In genomic region chr6:56425846-56426245, GRCm38 (mm10) we compare ENCODE assay signal across 13 mouse cellular contexts.
"Had no signal": no experiment of that assay in that cellular context is flagged by ENCODE, and none has a peak within 500 bp of the region (broad histone marks: within the 10 kb centered on the region; RNA-seq: fewer than 3 reads in every experiment).

No protein-coding gene starts in this region.

- H3K36me3 ChIP-seq: kidney, embryonic 15.5 days; limb, embryonic 15.5 days; liver, embryonic 12.5 days; midbrain, embryonic 15.5 days; neural tube, embryonic 12.5 days had no signal

- H3K9me3 ChIP-seq: kidney, embryonic 15.5 days; limb, embryonic 15.5 days; liver, embryonic 12.5 days; midbrain, embryonic 15.5 days; neural tube, embryonic 12.5 days had no signal

- H3K4me1 ChIP-seq: kidney, embryonic 15.5 days; limb, embryonic 15.5 days; liver, embryonic 12.5 days; megakaryocyte, embryonic 14.5 days; midbrain, embryonic 15.5 days; neural tube, embryonic 12.5 days had no signal

- H3K27me3 ChIP-seq: kidney, embryonic 15.5 days; limb, embryonic 15.5 days; liver, embryonic 12.5 days; megakaryocyte, embryonic 14.5 days; midbrain, embryonic 15.5 days; neural tube, embryonic 12.5 days had no signal

- H3K4me3 ChIP-seq: kidney, embryonic 15.5 days; left cerebral cortex, adult 2 months; limb, embryonic 15.5 days; liver, embryonic 12.5 days; megakaryocyte, embryonic 14.5 days; midbrain, embryonic 15.5 days; neural tube, embryonic 12.5 days had no signal

- H3K27ac ChIP-seq: kidney, embryonic 15.5 days; left cerebral cortex, adult 2 months; limb, embryonic 15.5 days; liver, embryonic 12.5 days; macrophage; midbrain, embryonic 15.5 days; neural tube, embryonic 12.5 days; stomach, postnatal 0 days had no signal

- DNase-seq: kidney, postnatal 14 days; lung, embryonic 14.5 days; lung, postnatal 14 days; thymus, postnatal 4 days had no signal
